Mouse (Mus musculus): ENCODE results near the gene Relch. TPM values are rescaled to one million over a fixed set of nuclear protein-coding genes. Genes with fewer than 3 reads are reported as not detected.

The Relch gene
- polyA plus RNA-seq, 1 experiment from 2014 or later = 25.4 TPM

DNA sequence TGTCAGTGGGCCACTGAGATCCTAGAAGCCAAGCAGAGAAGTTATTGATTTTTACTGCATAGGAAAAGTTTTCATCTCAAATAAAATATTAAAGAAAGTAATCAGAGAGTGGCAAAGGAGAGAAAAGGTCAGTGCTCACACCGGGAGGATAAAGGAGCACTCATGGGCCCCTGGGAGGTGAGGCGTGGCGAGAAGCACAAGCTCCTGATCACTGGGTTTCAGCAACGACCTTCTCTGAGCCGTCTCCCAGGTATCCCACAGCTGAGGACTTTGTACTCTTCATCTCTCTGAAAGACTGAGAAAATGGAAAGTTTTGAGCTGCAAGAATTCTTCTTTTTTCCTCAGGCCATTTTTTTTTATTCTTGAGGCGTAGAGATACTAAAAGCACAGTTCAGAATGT, 131.0 kb downstream of the Relch start:
- H3K4me2 ChIP-seq = no peak overlapping the region
- no peaks in the 10 kb centered on the region for H3K27me3 ChIP-seq (ENCODE audit: insufficient read depth, low read length)
- no peaks in the 10 kb centered on the region for H3K36me3 ChIP-seq (ENCODE audit: insufficient read depth)
- no peak for ATAC-seq (ENCODE audit: insufficient read depth)
- no peak for DNase-seq
- no peaks in the 10 kb centered on the region for H3K4me1 ChIP-seq (ENCODE audit: insufficient read depth)
- WGBS = 81% methylated on average over 6 of the region's 6 CpGs
- H3K27ac ChIP-seq (ENCODE audit: low read depth) = no peak overlapping the region
- H3K9me3 ChIP-seq (ENCODE audit: low read depth, low read length) = no peaks in the 10 kb centered on the region
- no peak overlapping the region for H3K4me3 ChIP-seq (ENCODE audit: low read depth, low read length)
- no peak for TF ChIP-seq CTCF (IDR thresholded peaks at IDR 0.05; ENCODE audit: low read depth)
- H3K9ac ChIP-seq = no peak overlapping the region

DNA sequence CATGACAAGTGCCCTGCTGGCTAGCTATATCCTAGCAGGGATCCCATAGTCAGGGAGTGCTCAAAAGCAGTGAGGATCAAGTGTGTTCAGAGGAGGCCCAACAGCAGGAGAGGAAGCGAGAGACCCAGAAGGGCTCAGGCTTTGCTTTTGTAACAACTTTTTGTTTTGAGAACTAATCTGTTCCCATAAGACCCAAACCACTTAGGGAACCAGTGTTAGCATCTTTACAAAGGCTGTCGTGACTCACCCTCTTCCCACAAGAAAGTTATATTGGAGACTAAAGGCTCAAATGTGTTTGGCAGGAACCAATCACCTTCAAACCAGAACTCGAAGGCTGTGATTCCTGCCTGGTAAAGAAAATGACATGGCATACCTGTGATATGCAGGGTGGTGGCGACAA, 132.0 kb downstream of the Relch start:
- 87% methylated on average over 4 of the region's 4 CpGs for WGBS
- H3K9ac ChIP-seq = no peak overlapping the region
- no peaks in the 10 kb centered on the region for H3K27me3 ChIP-seq (ENCODE audit: insufficient read depth, low read length)
- H3K27ac ChIP-seq (ENCODE audit: low read depth) = no peak overlapping the region
- H3K4me3 ChIP-seq (ENCODE audit: low read depth, low read length) = no peak overlapping the region
- no peaks in the 10 kb centered on the region for H3K36me3 ChIP-seq (ENCODE audit: insufficient read depth)
- no peak overlapping the region for H3K4me2 ChIP-seq
- no peaks in the 10 kb centered on the region for H3K9me3 ChIP-seq (ENCODE audit: low read depth, low read length)
- no peaks in the 10 kb centered on the region for H3K4me1 ChIP-seq (ENCODE audit: insufficient read depth)
- no peak for TF ChIP-seq CTCF (IDR thresholded peaks at IDR 0.05; ENCODE audit: low read depth)
- no peak for DNase-seq
- no peak for ATAC-seq (ENCODE audit: insufficient read depth)

DNA sequence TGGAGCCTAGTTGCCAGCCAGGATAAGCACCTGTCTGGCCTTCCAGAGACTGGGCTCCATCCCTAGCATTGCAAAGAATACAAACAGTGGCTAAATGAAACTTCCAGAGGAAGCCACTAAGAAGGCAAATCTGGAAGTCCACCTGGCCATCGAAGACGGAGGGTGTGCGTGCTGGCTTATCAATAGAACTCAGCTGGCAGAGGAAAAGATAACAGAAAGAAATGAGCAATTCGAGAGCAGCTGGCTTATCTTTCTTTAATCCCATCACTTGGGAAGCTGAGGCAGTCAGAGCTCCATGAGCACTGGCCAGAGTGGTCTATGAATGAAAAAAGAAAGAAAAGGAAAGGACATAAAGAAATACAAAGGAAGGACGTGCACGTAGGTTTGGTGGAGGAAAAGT, 136.9 kb downstream of the Relch start:
- Histone ChIP-seq H3K9me3 (ENCODE audit: low read depth, low read length) (no peaks in the 10 kb centered on the region), H3K36me3 (ENCODE audit: insufficient read depth) (no peaks in the 10 kb centered on the region), H3K4me1 (ENCODE audit: insufficient read depth) (peaks cover 4% of the 10 kb centered on the region; the same call in 1 of the 2 replicates), H3K27me3 (ENCODE audit: insufficient read depth, low read length) (no peaks in the 10 kb centered on the region), H3K4me2 (no peak overlapping the region), H3K4me3 (ENCODE audit: low read depth, low read length) (no peak overlapping the region), H3K27ac (ENCODE audit: low read depth) (no peak overlapping the region), H3K9ac (no peak overlapping the region)
- ATAC-seq (ENCODE audit: insufficient read depth) = no peak
- TF ChIP-seq CTCF (IDR thresholded peaks at IDR 0.05; ENCODE audit: low read depth) = no peak
- WGBS = 78% methylated on average over 6 of the region's 6 CpGs
- no peak for DNase-seq

DNA sequence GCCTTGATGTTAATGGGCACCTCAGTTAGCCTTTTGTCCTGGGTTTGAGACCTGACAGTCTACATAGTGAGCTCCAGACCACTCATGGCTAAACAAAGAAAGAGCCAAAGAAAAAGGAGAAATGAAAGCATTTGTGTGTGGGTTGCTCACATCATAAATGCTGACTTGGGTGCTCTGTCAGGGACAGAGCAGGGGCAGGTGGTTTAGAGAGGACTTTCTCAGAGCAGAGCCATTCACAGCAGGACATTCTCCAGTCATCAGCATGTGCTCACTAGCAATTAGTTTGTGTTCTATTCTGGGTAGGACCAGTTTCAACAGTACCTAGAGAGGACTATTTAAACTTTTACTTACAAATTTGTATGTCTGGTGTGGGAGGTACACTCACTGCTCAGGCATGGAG, 137.6 kb downstream of the Relch start:
- Histone ChIP-seq H3K4me1 (ENCODE audit: insufficient read depth) (peaks cover 4% of the 10 kb centered on the region; the same call in 1 of the 2 replicates), H3K27me3 (ENCODE audit: insufficient read depth, low read length) (no peaks in the 10 kb centered on the region), H3K4me2 (no peak overlapping the region), H3K9me3 (ENCODE audit: low read depth, low read length) (no peaks in the 10 kb centered on the region), H3K27ac (ENCODE audit: low read depth) (no peak overlapping the region), H3K9ac (no peak overlapping the region), H3K36me3 (ENCODE audit: insufficient read depth) (no peaks in the 10 kb centered on the region), H3K4me3 (ENCODE audit: low read depth, low read length) (no peak overlapping the region)
- no peak for DNase-seq
- ATAC-seq (ENCODE audit: insufficient read depth) = no peak
- no peak for TF ChIP-seq CTCF (IDR thresholded peaks at IDR 0.05; ENCODE audit: low read depth)

DNA sequence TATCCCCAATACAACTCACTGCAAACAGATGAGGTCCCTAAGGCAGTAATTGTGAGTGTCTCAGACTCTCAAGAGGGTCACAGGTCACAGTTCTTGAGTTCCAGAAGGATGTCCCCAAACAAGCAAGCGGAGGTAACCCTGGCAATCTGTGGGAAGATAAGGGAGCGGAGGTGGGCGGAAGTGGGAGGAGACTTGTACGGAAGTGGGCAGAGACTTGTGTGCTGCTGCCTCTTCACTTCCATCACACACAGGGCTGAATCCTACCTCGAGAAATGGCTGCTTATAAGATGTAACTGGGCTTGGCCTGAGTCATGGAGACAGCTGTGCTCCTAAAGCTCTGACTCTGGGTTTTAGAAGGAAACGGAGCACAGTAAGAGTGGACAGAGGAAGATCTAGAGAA, 139.3 kb downstream of the Relch start:
- DNase-seq (no peak), ATAC-seq (ENCODE audit: insufficient read depth) (no peak)
- no peaks in the 10 kb centered on the region for H3K27me3 ChIP-seq (ENCODE audit: insufficient read depth, low read length)
- H3K36me3 ChIP-seq (ENCODE audit: insufficient read depth) = no peaks in the 10 kb centered on the region
- no peak overlapping the region for H3K4me2 ChIP-seq
- H3K4me1 ChIP-seq (ENCODE audit: insufficient read depth) = peaks cover 4% of the 10 kb centered on the region; the same call in 1 of the 2 replicates
- TF ChIP-seq CTCF (IDR thresholded peaks at IDR 0.05; ENCODE audit: low read depth) = no peak
- no peak overlapping the region for H3K4me3 ChIP-seq (ENCODE audit: low read depth, low read length)
- H3K27ac ChIP-seq (ENCODE audit: low read depth) = no peak overlapping the region
- 41% methylated on average over 6 of the region's 6 CpGs for WGBS
- H3K9ac ChIP-seq = no peak overlapping the region
- no peaks in the 10 kb centered on the region for H3K9me3 ChIP-seq (ENCODE audit: low read depth, low read length)

DNA sequence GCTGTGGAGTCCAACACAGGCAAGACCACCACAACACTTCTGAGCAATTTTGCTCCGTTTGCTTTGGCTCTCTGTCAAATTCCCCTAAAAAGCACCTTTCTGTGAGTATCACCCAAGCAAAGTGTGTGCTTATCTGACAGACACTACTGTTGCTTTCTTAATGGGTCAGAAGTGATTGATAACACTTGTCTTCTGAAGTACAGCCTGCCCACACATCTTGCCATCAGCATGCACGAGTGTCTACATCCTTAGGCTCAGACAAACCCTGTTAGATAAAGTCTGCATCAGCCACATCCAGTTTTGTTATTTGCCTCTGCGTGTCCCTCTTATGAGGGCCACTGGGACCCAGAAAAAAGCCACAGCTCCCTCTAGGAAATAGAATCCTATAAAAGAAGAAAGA, 140.6 kb downstream of the Relch start:
- no peaks in the 10 kb centered on the region for H3K36me3 ChIP-seq (ENCODE audit: insufficient read depth)
- no peaks in the 10 kb centered on the region for H3K9me3 ChIP-seq (ENCODE audit: low read depth, low read length)
- DNase-seq = no peak
- H3K4me1 ChIP-seq (ENCODE audit: insufficient read depth) = peaks cover 4% of the 10 kb centered on the region; the same call in 1 of the 2 replicates
- no peak for ATAC-seq (ENCODE audit: insufficient read depth)
- H3K27ac ChIP-seq (ENCODE audit: low read depth) = no peak overlapping the region
- no peak overlapping the region for H3K9ac ChIP-seq
- no peak overlapping the region for H3K4me2 ChIP-seq
- H3K4me3 ChIP-seq (ENCODE audit: low read depth, low read length) = no peak overlapping the region
- no peak for TF ChIP-seq CTCF (IDR thresholded peaks at IDR 0.05; ENCODE audit: low read depth)
- no peaks in the 10 kb centered on the region for H3K27me3 ChIP-seq (ENCODE audit: insufficient read depth, low read length)
- WGBS = 38% methylated on average over 3 of the region's 3 CpGs

Other genes with a start within 250 kb of the Relch start
- gene Pign, start 184 bp upstream of the Relch start, polyA plus RNA-seq (2014; fragmentation: Nextera tagmentation; extraction: Ambion mirVana) = 20.2 and 20.8 TPM in 2 replicates
- 2.1 and 2.4 TPM in 2 replicates for gene Tnfrsf11a, start 116.9 kb downstream of the Relch start, polyA plus RNA-seq (2014; fragmentation: Nextera tagmentation; extraction: Ambion mirVana)